Mouse (Mus musculus) heart, embryonic 16.5 days (tissue): Measurements from ENCODE around the gene Ehbp1. TPM values are rescaled to one million over a fixed set of nuclear protein-coding genes. Genes with fewer than 3 reads are reported as not detected.

Source experiments
- ATAC-seq: fragments of 200-750 bp; cut with Nextera tagmentation; replicated peaks from 2 replicates; pipeline ENCODE4 v1.8.0; 2017; ENCODE audit warnings: moderate number of reproducible peaks; ENCODE audit not compliant: insufficient read depth, low FRiP score; ENCODE audit errors: extremely low read depth
- H3K27ac ChIP-seq: fragments of 300-500 bp; sonication (generic); 2 replicates; pipeline ENCODE4 v1.5.1; 2014; ENCODE audit warnings: mild to moderate bottlenecking, low read length, control low read depth, moderate library complexity
- H3K27me3 ChIP-seq: fragments of 300-500 bp; sonication (generic); 2 replicates; pipeline ENCODE4 v1.6.1; 2014; ENCODE audit warnings: low read length, mixed read lengths; ENCODE audit not compliant: control insufficient read depth, insufficient read depth
- H3K36me3 ChIP-seq: fragments of 300-500 bp; sonication (generic); 2 replicates; pipeline ENCODE4 v1.6.1; 2014; ENCODE audit not compliant: control insufficient read depth, insufficient read depth
- H3K4me1 ChIP-seq: fragments of 300-500 bp; sonication (generic); 2 replicates; pipeline ENCODE4 v1.6.1; 2014; ENCODE audit warnings: low read length, mixed read lengths; ENCODE audit not compliant: control insufficient read depth, insufficient read depth
- H3K4me2 ChIP-seq: fragments of 300-500 bp; sonication (generic); 2 replicates; pipeline ENCODE4 v1.6.1; 2014; ENCODE audit warnings: low read depth, mild to moderate bottlenecking, control low read depth, low read length
- H3K4me3 ChIP-seq: fragments of 300-500 bp; sonication (generic); 2 replicates; pipeline ENCODE4 v1.5.1; 2014; ENCODE audit warnings: mild to moderate bottlenecking, control low read depth, low read length
- H3K9ac ChIP-seq: fragments of 300-500 bp; sonication (generic); 2 replicates; pipeline ENCODE4 v1.6.1; 2014; ENCODE audit warnings: low read length, control low read depth
- H3K9me3 ChIP-seq: fragments of 300-500 bp; sonication (generic); replicated peaks from 2 replicates; pipeline ENCODE4 v1.6.1; 2016; ENCODE audit warnings: low read length; ENCODE audit not compliant: control insufficient read depth
- WGBS: fragments of 180-500 bp; shearing (Covaris S2); extraction: QIAGEN DNeasy Blood & Tissue Kit; methylation state at CpG from one replicate; pipeline ENCODE4 v1.1.7; 2014; 5-methylcytosine and 5-hydroxymethylcytosine counted together
- polyA plus RNA-seq: library from polyadenylated mRNA; unstranded; fragments of >200 nt; fragmentation: Nextera tagmentation; extraction: Ambion mirVana; gene quantifications from 2 replicates; pipeline ENCODE4 v1.2.1, GENCODE M21; 2015

The Ehbp1 gene
- polyA plus RNA-seq: 55.3 and 55.8 TPM in 2 replicates

- WGBS: 43% methylated on average over 2 of the region's 2 CpGs
- no peaks in the 10 kb centered on the region for H3K27me3 ChIP-seq
- H3K27ac ChIP-seq: no peak within 1 kb of the TSS
- H3K36me3 ChIP-seq: no peaks in the 10 kb centered on the region
- H3K4me1 ChIP-seq: peaks cover under 1% of the 10 kb centered on the region; the same call in 1 of the 2 replicates
- H3K4me2 ChIP-seq: no peak within 1 kb of the TSS
- no peaks in the 10 kb centered on the region for H3K9me3 ChIP-seq
- no peak for ATAC-seq
- H3K9ac ChIP-seq: no peak within 1 kb of the TSS
- no peak within 1 kb of the TSS for H3K4me3 ChIP-seq
These were observed at the start of gene Ehbp1 for GRCm38 (mm10) chr11:22342242-22343207. TSS of gene Ehbp1 (minus strand) at chr11:22342292.

DNA sequence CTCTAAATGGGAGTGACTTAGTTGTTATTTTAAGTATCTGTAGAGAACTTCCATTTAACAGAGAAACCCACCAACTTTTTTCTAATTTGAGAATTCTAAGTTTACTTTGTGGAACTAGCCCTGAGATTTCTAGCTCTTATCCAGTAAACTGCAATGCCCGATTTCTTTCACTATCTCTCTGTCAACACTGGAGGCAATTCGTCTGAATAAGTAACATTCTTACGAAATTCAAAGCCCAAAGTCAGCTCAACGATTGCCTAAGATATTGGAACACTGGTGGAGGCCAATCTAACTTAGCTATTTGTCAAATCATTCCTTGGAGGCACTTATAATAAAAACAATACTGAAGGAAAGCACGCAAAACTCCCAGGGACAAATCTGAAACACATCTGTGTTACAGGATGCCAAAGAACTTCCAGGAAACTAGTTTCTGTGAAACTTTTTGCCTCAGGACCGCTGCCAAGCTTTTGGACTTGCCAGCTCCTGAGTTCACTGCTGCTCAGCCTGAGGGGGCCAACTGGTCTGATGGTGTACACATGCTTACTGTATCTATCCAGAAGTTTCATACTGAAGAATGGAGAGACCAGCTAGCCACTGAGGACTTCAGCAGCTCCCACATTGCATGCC lies 45.5 kb upstream of the Ehbp1 start:
- H3K4me3 ChIP-seq: no peak overlapping the region
- no peaks in the 10 kb centered on the region for H3K27me3 ChIP-seq
- no peaks in the 10 kb centered on the region for H3K4me1 ChIP-seq
- WGBS: 60% methylated on average over 6 of the region's 6 CpGs
- ATAC-seq: no peak
- no peaks in the 10 kb centered on the region for H3K9me3 ChIP-seq
- no peak overlapping the region for H3K9ac ChIP-seq
- H3K27ac ChIP-seq: no peak overlapping the region
- H3K36me3 ChIP-seq: no peaks in the 10 kb centered on the region
- H3K4me2 ChIP-seq: no peak overlapping the region

DNA sequence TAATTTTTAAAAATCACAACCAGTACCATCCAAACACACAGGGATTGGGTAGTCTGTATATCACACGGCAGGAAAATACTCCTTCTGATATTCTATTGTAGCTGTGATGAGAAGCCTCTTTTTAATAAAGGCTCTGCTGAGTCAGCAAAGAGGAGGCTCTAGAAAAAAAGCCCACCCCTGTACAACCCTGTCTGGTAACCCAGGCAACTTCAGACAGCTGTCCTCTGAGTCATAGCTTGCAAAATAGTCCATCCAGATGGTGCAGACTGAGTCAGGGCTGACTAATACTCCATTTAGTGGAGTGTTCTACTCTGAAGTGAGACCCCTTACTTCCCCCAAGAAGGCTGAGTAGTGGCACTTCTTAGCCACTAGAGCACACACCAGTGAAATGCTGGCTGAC lies 41.4 kb upstream of the Ehbp1 start:
- Histone ChIP-seq H3K4me3 (no peak overlapping the region), H3K9ac (no peak overlapping the region), H3K27me3 (no peaks in the 10 kb centered on the region), H3K4me2 (no peak overlapping the region), H3K4me1 (no peaks in the 10 kb centered on the region), H3K27ac (no peak overlapping the region), H3K9me3 (no peaks in the 10 kb centered on the region), H3K36me3 (no peaks in the 10 kb centered on the region)
- no peak for ATAC-seq
- WGBS: 76% methylated on average over 1 of the region's 1 CpGs

GRCm38 (mm10) chr11:22374811-22375210 lies 32.7 kb upstream of the Ehbp1 start:
- no peaks in the 10 kb centered on the region for H3K4me1 ChIP-seq

GRCm38 (mm10) chr11:22373290-22373674 lies 31.2 kb upstream of the Ehbp1 start:
- WGBS: 79% methylated on average over 3 of the region's 3 CpGs
- no peaks in the 10 kb centered on the region for H3K27me3 ChIP-seq
- no peak overlapping the region for H3K4me3 ChIP-seq
- H3K9ac ChIP-seq: no peak overlapping the region
- H3K4me1 ChIP-seq: no peaks in the 10 kb centered on the region
- H3K36me3 ChIP-seq: no peaks in the 10 kb centered on the region
- H3K9me3 ChIP-seq: no peaks in the 10 kb centered on the region
- no peak overlapping the region for H3K4me2 ChIP-seq
- H3K27ac ChIP-seq: no peak overlapping the region
- ATAC-seq: no peak

More at GRCm38 (mm10) chr11:22374811-22375210, 32.7 kb upstream of the Ehbp1 start:
- no peak overlapping the region for H3K4me2 ChIP-seq
- H3K9ac ChIP-seq: no peak overlapping the region
- no peak overlapping the region for H3K27ac ChIP-seq
- H3K36me3 ChIP-seq: no peaks in the 10 kb centered on the region
- H3K27me3 ChIP-seq: no peaks in the 10 kb centered on the region
- ATAC-seq: no peak
- H3K4me3 ChIP-seq: no peak overlapping the region
- H3K9me3 ChIP-seq: no peaks in the 10 kb centered on the region
- 72% methylated on average over 2 of the region's 2 CpGs for WGBS

DNA sequence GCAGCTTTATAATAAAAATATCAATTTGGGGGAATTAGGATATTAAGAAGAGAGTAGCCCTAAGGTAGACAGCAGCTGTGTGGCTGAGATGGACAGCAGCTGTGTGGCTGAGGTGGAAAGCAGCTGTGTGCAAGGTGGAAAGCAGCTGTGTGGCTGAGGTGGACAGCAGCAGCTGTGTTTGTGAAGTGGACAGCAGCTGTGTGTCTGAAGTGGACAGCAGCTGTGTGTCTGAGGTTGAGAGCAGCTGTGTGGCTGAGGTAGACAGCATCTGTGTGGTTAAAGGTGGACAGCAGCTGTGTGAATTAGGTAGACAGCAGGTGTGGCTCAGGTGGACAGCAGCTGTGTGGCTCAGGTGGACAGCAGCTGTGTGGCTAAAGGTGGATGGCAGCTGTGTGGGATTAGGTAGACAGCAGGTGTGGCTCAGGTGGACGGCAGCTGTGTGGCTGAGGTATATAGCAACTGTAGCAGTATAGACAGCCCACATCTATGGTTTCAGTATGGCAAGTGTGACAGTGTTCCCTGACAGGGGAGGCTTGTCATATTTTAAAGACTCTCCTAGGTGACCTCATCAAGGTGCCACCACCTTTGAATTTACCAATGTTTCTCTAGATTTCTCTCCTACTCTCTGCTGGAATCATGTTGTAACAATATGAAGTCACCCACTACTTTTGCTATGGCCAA lies 30.7 kb upstream of the Ehbp1 start:
- H3K4me3 ChIP-seq: no peak overlapping the region
- no peaks in the 10 kb centered on the region for H3K9me3 ChIP-seq
- H3K36me3 ChIP-seq: no peaks in the 10 kb centered on the region
- no peak overlapping the region for H3K9ac ChIP-seq
- no peaks in the 10 kb centered on the region for H3K4me1 ChIP-seq
- ATAC-seq: no peak
- 59% methylated on average over 1 of the region's 1 CpGs for WGBS
- H3K27me3 ChIP-seq: no peaks in the 10 kb centered on the region
- H3K27ac ChIP-seq: no peak overlapping the region
- H3K4me2 ChIP-seq: no peak overlapping the region

DNA sequence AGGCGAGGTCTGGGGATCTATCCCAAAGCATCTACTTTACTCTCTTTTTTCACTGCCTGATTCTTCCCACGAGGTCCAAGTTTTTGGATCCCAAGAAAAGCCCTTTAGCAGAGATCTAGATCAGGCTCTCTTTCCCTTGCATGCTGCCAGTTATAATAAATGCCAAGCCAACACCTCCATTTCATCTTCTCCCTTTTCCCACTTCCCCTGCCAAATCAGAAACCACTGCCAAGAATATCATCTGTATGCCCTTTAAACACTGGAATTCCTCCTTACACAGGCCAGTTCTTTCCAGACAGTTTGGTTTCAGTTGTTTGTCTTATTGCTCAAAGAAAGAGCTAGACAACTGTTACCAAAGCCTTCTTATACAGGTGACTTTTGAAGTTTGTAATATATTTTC lies 27.7 kb upstream of the Ehbp1 start:
- Histone ChIP-seq H3K4me2 (no peak overlapping the region), H3K9ac (no peak overlapping the region), H3K27ac (no peak overlapping the region), H3K4me3 (no peak overlapping the region), H3K36me3 (no peaks in the 10 kb centered on the region), H3K9me3 (no peaks in the 10 kb centered on the region), H3K4me1 (no peaks in the 10 kb centered on the region), H3K27me3 (no peaks in the 10 kb centered on the region)
- WGBS: 62% methylated on average over 2 of the region's 2 CpGs
- no peak for ATAC-seq

GRCm38 (mm10) chr11:22368621-22369020 lies 26.5 kb upstream of the Ehbp1 start:
- no peak overlapping the region for H3K4me3 ChIP-seq
- no peak for ATAC-seq
- no peaks in the 10 kb centered on the region for H3K9me3 ChIP-seq
- H3K27me3 ChIP-seq: no peaks in the 10 kb centered on the region
- H3K9ac ChIP-seq: no peak overlapping the region
- no peaks in the 10 kb centered on the region for H3K36me3 ChIP-seq
- 86% methylated on average over 3 of the region's 3 CpGs for WGBS
- no peaks in the 10 kb centered on the region for H3K4me1 ChIP-seq
- H3K4me2 ChIP-seq: no peak overlapping the region
- no peak overlapping the region for H3K27ac ChIP-seq

DNA sequence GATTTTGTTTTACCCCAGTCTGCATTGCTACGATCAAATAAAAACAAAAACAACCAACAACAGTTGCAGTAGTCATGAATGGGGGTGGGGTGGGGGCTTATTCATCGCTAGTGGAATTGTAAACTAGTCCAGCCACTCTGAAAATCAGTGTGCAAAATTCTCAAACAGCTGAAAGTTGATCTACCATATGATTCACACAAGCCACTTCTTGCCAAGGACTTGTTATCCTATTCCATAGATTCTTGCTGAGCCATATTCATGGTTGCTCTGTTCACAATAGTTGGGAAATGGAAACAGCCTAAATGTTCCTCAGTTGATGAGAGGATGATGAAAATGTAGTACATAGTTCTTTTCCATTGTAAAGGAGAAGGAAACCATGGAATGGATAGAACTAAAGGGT lies 24.4 kb upstream of the Ehbp1 start:
- Histone ChIP-seq H3K4me2 (no peak overlapping the region), H3K36me3 (no peaks in the 10 kb centered on the region), H3K4me3 (no peak overlapping the region), H3K27me3 (no peaks in the 10 kb centered on the region), H3K9ac (no peak overlapping the region), H3K4me1 (no peaks in the 10 kb centered on the region), H3K27ac (no peak overlapping the region), H3K9me3 (no peaks in the 10 kb centered on the region)
- 66% methylated on average over 2 of the region's 2 CpGs for WGBS
- no peak for ATAC-seq
